Mouse (Mus musculus) frontal cortex, postnatal 25 days (tissue): ENCODE measurements around the gene Mpped1.
A peak's percentile ranks its signal among the peaks of the same experiment; 100 is the strongest.

Experiments used
- DNase-seq, 2 experiments: peaks; one replicate each; pipeline ENCODE4 v3.0.0; 2022; ENCODE audit warnings: low spot score in 2 of 2

Mpped1 gene

DNA sequence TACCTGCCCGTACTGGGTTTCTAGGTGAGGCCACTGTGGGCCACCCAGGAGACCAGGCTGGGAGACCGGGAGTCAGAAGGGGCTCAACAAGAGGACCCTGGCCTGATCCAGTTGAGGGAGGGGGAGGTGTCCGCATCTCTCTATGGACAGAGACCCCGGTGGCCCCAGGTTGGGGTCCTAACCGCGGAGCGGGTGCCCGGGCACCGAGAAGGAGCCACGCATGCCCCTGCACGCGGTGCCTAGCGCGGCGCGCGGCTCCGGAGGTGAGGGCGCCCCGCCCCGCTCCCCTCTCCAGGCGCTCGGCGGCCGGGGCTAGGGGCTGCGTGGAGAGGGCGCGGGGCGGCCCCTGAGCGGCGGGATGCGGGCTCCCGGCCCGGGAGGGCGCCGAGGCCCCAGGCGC lies at the start of gene Mpped1:
Mpped1 (plus strand) TSS at position 81 of the 400 bp plus-strand sequence.
- DNase-seq = no peak

DNA sequence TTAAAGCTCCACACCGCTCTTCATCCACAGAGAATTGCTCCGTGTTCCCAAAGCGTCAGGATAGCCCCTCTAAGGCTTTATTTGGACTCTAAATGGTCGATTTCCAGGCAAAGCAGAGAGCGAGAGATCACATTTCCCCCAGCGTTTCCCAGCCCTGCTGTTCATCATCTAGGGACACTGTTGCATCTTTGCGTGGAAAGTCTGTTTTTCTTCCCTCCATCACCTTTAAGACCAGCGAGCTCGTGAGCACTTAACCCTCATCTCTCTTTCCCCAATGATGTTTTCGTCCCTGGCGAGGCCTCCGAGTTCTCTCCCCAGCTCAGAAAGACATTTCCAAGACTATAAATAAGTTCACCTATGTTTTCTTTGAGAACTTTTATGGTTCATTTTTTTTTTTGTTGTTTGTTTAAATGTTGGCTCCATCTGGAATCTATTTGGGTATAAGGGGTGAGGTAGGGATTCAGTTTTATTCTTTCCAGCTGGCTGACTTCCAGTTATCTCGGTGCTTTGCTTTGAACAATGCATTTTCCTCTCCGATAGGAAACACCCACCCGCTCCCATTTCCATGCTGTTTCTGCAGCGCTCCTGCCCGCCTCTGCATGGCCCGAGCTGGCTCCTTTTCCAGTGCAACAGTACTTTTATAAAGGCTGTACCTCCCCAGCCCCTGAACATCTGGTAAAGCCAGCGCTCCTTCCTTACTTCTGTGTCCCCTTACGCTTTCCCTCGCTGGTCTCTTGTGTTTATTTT lies 38.4 kb upstream of the Mpped1 start:
- DNase-seq = no peak

DNA sequence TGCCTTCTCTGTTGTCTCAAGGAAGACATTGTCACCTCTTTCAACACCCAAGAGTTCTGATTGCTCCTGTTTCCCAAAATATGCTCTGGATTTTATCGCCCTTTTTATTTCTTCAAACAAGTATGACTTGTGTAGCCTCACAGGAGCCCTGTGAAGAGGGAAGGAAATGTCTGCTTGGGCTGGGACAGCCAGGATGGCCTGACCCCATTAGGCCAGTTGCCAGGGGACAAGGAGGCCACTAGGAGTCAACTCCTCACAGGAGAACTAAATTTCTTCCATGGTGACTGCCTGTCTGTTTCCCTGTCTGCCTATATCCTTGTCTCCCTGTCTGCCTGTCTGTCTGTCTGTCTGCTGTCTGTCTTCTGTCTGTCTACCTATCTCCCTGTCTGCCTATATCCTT lies 37.2 kb upstream of the Mpped1 start:
- no peak for DNase-seq

DNA sequence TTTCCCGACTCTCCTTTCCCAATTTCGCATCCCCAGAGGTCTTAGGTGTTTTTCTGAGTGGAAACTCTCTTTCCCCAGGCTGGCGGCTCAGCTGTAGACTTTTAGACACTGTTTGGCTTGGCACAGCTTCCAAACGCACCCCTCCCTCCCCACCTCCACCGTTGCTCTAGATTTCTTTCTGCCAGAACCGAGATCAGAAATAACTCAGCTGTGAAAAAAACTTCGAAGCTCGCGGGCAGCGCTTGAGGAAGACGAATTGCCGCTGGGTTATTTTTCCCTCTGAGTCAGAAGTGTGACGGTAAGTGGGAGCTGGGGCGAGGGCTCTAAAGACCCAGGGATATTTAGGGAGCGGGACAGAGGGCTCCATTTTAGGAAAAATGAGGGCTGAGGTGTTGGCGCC lies 33.0 kb upstream of the Mpped1 start:
- peak; percentile 57 to 68 for DNase-seq

DNA sequence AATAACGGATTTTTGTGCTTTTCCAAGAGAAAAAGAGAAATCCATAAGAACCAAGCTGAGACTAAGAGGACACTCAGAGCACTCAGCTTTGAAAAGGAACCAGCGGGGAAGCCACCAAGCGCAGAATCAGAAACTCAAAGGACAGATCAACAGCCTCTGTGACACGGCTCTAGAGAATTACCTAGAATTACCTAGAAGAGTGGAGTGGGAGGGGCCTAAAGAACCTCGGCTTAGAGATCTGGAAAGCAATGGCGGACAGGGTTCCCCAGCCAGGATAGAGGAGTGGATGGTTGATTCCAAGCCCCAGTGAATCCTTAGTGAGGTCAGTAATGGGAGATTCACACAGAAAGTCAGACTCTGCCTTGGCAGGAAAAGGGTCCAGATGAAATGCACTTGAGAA lies 30.3 kb upstream of the Mpped1 start:
- no peak for DNase-seq

DNA sequence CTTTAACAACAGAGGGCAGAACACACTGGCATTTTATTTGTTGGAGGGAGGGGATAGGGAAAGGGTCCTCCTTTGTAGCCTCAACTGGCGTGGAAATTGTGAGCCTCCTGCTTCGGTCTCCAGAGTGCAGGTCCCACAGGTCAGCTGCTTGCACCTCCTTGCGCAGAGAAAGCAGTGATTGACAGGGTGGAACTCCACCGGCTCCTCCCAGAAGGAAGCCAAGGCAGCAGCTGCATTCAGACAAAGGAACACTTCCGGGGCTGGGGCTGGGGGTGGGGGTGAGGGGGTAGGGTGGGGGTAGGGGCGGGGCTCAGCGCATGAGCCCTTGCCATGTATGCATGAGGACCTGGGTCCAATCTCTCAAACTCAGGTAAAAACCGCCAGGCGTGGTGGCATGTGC lies 29.8 kb upstream of the Mpped1 start:
- DNase-seq = no peak

DNA sequence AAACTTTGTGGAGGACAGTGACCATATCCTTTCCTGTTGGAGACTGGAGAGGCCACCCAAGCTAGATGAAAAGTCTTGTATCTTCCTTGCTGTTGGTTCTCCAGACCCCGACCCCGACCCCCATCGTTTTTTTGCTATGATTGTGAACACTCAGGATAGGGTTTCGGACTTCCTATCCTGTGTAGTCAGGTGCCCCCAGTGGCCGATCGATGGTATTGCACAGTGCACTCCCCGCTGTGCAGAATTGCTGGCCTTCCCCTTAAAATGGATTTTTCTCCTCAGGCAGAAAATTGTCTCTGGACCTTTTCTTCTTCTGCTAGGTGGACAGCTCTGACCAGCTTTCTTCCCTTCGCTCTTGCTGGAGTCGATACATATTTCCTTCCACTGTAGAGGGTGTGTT lies 22.5 kb upstream of the Mpped1 start:
- DNase-seq = no peak

DNA sequence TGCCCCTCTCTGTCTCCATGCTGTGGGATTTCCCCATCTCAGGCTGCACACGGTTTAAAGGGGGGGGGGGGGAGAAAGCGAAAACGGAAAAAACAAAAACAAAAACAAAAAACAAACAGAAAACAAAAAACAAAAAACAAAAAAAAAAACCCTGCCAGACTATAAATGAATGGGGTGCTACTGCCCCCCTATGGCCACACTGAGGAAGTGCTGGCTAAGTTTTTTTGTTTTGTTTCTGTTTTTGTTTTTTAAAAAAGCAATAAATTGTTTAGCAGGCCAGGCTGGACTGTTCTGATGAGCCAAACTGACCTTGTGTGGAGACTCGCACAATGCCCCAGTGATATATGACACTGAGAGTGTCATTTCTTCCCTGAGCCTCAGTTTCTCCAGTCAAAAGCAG lies 20.3 kb upstream of the Mpped1 start:
- DNase-seq = no peak

DNA sequence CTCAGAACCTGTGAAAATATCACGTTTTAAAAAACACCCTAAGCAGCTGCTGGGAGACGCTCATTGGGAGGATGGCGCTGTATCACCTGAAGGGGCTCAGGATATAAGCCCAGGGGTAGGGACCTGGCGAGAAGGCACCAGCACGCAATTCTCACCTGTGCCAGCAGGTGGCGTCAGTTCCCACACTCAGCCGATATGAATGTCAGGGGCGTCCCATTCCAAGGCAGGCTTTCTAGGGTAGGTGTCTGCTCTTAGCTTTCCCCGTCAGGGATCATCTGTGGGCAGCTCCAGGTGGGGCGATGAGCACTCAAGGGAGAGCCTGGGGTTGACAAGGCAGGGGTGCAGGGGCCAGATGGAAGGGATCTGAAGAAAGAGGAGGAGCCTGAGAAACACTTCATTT lies 18.6 kb upstream of the Mpped1 start:
- peak; percentile 68 to 72 for DNase-seq

DNA sequence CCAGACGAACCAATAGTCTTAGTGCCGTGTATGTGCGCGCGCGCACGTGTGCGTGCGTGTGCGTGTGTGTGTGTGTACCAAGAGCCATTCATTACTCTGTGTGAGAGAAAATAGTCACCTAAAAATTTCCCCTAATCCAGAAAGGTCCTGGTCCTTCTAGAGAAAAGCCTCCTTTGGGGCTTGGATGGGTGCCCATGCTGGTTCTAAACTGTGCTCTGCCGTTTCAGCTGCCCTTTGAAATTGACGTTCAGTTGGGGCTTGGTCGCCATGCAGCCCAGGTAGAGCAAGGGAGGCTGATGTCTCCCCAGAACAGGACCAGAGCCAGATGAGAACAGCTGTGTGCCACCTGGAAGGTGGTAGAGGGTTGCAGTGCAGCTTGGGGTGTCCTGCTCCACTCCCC lies 17.8 kb upstream of the Mpped1 start:
- DNase-seq = no peak

DNA sequence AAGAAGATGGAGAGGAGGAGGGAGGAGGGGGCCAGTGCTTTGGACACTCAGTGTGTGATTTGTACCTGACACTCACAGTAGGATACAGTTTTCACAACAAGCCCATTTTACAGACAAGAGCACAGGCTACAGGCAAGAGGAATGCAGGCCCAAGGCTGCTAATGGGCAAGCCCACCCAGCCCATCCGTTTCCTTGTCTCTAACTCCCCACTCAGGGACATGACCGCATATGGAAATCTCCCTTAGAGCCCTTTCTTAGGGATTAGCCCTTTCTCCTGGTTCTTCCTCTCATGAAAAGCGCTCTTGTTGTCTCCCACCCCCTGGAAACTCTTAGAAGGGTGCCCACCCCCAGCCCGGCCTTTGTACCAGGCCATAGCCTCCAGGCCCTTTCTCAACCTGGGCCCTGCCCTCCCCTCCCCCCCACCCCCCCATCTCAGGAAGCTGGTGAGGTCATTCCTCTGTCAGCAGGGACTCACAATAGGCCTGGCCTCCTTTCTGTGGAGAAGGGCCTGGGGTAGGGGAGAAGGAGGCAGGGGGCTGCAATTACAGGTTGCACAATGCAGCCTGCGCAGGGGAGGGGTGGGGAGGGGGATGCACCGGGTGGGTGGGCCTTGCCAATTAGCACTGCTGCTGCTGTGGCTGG lies 13.8 kb upstream of the Mpped1 start:
- DNase-seq = no peak

DNA sequence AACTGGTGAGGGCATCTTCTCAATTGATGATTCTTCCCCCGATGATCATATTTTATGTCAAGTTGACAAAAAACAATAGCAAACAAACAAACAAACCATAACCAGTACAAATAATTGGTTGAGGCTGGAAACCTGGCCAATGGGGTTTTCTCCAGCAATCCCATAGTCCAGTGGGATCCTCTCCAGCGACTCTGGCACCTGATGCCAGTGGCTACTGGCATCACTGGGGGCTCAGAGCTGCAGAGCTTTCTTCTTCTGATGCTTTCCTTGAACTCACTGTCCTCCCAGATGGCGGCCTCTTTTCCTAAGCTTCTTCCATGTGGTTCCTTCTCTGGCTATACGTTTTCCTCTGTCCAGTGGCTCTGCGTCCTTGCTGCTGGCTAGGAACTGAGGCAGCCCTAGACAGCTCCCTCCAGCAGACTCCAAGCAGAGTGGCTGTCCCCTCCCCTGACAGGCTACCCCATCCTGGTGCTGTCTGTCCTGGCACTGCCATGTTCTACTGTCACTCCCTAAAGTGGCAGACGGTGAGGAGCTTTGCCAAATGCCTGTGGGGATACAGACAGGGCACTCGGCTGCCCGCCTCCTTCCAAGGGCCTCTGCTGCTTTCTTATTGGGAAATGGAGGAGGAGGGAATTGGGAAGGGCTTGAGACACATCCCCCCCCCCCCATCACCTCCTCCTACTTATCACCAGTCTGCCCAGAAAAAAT lies 7.8 kb upstream of the Mpped1 start:
- no peak for DNase-seq

DNA sequence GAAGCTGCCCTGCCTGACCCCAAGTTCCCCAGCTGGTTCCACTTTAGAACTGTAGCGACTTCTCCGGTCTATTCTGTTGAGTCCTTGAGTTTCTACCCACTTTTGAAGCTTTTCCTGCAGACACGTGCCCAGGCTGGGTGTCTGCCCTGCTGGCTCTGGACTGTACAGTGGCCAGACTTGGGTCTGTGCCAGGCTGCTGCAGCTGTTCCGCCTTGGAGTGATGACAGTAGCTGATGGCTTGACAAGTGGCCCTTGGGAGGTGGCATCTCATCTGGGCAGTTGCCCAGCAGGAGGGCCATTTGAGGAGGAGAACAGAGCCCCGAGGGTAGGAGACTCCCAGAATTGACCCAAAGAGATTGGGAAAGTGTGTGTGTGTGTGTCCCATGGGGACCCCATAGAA lies 6.8 kb upstream of the Mpped1 start:
- DNase-seq = no peak

DNA sequence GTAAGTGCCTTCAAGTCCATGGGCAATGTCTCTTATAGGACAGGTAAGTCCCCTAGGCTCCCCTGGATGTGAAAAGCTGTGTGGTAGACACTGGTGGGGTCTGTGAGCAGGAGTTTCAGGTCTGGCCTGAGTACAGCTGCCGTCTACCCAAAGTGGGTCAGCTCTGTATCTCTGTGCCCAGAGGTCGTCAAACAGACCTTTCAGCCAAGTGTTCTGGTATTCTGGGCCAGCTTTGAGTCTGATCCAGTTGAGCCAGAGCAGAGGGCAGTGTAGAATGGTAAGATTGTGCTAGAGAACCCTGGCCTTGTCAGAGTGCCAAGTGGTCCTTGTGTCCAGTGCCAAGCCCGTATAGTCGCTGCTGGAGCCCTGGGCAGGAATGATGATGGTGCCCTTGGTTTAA lies 6.3 kb upstream of the Mpped1 start:
- no peak for DNase-seq

DNA sequence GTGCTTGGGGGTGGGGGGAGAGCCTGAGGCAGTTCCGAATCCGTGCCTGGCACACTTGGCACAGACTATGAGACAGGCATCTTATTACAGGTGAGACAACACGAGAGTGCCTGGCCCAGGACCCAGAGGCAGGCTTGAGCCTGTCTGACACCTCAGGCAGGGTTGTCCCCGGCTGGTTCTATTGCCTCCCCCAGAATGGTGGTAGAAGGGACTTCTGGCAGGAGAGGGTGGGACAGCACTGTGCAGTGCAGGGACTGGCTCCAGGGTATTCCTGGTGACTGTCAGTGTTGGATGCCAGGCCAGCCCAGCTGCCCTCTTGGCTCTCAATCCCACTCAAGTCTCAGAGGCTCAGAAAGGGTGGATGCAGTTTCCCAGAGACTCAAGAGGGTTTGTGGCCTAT lies 4.3 kb upstream of the Mpped1 start:
- no peak for DNase-seq

DNA sequence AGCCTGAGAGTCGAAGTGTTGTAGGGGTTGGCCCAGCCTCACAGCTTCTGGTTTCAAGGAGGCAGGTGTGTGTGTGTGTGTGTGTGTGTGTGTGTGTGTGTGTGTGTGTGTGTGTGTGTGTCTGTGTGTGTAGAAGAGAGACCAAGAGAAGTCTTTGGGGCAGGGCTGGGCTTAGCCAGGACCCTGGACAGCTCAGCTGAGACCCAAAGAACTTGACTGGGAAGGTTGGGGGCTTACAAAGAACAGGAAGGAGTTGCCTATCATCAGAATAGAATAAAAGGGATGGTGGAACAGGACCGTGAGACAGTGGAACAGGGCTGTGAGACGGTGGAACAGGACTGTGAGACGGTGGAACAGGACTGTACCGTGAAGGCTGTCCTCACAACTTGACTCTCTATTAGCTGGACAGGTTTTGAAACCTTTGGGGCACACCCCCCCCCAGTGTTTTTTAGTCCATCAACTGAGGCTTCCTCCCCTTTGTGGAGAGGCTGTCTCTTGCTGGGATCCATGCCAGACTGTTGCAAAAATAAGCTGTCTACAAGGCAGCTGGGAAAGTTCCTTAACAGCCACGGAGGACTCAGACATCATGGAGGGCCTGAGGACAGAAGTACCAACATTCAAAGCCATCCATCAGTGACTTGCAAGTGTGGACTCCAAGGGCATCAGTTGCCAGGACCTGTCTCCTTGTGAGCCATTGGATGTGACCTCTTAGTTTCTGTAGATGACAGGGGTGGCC lies 2.8 kb upstream of the Mpped1 start:
- DNase-seq = no peak

DNA sequence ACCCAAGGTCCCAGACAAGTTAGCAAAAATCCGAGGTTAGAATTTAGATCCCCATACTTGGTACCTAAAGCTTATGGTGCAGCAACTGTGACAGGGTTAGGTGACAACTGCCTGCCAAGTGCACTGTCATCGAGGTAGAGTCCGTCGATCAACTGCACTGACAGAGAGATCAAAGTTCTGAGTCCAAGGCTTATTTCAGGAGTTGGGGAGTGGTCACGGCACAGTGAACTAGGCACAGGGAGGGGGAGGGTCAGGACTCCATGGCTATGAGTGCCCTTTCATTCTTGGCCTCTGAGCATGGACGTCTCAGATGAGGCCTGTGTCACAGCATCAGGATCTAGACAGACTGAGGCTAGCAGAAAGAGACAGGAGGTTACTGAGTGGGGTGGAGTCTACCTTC lies 1.8 kb upstream of the Mpped1 start:
- DNase-seq = no peak

DNA sequence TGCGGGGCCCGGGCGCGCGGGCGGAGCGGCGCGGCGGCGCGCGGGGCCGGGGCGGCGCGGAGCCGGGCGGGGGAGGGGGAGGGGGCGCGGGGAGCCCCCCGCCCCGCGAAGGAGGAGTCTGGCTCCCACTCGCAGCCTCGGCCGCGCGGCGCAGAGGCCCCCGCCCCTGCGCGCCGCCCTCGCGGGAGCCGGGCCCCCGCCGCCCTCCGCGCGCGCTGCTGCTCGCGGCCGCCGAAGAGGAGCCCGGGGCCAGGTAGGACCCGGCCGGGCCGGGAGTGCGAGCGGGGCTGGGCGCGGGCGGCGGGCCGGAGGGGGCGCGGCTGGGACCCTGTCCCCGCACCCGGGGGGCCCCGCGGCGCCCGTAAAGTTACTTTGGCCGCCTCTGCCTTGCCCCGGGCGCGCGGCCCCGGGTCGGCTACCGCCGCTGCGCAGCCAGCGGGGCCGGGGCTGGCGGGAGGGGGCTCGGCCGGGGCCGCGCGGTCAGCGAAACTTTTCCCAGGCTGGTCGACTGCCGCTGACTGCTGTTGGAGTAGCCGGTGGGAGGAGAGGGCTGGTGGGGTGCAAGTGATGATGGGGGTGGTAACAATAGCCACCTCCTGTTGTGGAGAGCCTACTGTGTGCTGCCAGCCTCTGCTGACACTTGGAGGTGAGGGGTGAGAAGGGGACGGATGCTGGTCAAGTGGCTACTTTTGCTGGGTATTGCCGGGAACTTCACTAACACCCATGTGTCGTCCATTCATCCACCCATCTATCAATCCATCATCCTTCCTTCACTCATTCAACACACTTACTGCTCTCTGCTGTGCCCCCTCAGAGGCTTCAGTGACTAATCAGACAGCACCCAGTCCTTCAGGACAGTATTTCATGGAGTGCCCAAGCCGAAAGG lies 831 bp downstream of the Mpped1 start:
- DNase-seq = no peak

DNA sequence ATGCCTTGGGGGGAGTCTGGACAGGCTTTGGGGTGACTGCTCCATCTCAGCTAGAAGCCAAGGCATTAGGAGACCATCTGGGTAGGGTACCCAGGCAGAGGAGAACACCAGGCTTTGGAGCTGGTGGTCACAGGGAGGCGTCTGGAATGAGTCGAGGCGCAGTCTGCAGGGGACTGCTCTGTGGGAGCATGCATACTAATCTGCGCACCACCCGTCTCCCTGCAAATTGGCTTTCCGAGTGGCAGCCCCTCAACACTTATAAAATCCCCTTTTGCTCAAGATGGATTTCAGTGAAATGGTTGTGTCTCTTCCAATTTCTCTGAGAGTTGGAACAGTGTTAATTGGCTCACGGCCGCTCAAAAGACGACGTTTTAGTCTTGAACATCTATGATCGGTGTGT lies 2.0 kb downstream of the Mpped1 start:
- no peak for DNase-seq

DNA sequence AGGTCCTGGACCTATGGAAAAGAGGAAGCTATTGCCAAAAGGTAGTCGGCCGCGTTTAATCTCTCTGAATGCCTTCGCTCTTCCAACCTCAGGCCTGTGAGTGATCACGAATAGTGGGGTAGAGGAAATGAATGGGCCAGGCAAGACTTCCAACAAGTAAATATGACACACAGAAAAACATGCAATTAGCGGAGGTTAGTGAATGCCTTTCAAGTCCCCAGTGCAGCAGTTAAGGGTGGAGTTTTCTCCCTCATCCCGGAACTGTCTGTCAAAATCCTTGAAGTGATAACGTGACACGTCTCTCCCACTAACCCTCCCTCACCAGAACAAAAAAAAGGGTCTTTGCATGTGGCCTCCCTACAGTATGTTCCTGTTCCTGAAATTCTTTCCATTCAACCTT lies 3.0 kb downstream of the Mpped1 start:
- DNase-seq = no peak

DNA sequence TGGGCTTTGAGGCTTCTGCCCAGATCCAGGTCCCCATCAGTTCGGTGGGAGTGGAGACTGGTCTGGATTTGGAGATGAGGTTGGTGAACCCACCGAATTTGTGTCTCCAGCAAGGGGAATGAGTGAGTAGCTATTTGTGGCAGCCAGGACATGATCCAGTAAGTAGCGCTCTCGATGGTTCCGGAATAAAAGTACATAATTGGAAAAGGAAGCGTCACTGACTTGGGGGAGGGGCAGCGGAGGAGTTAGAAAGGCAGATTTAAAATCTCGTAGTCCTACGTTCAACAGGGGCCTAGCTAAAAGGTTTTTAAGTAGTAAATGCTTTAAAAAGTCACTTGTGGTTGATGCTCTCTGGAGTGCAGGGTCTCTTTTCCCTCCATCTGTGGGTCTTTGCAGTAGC lies 5.5 kb downstream of the Mpped1 start:
- peak in 1 of 2 experiments; percentile 59 for DNase-seq
